Mouse (Mus musculus) cortical plate, adult 2 months (tissue): ENCODE results near the gene Iyd.

Experiments used
- CTCF ChIP-seq: fragments of 200-500 bp; IDR thresholded peaks from 2 replicates; pipeline ENCODE4 v1.5.1; 2011; ENCODE audit warnings: mild to moderate bottlenecking, control low read depth, low read length; ENCODE audit not compliant: insufficient read depth; ENCODE audit errors: extremely low read depth
- POLR2A ChIP-seq: fragments of 200-500 bp; IDR thresholded peaks from 2 replicates; pipeline ENCODE4 v1.6.1; 2011; ENCODE audit warnings: mild to moderate bottlenecking, low read length, control low read depth; ENCODE audit not compliant: insufficient read depth; ENCODE audit errors: extremely low read depth

- TF ChIP-seq POLR2A (no peak), CTCF (no peak)
Measured at GRCm38 (mm10) chr10:3555128-3555527, 15.1 kb downstream of the Iyd start.
